Mouse (Mus musculus): ENCODE data around the gene Hoxd13. TPM values are rescaled to one million over a fixed set of nuclear protein-coding genes. Genes with fewer than 3 reads are reported as not detected.
A peak's percentile ranks its signal among the peaks of the same experiment; 100 is the strongest.

Hoxd13 gene
- total and polyA plus RNA-seq, 3 experiments = not detected

GRCm38 (mm10) chr2:74705467-74706089, 37.5 kb downstream of the Hoxd13 start:
- TF ChIP-seq EP300 (IDR thresholded peaks at IDR 0.05; ENCODE audit: insufficient read depth, low read depth, low read length) = no peak
- TF ChIP-seq POLR2A (IDR thresholded peaks at IDR 0.05; ENCODE audit: insufficient read depth, low read depth, low read length) = no peak
- TF ChIP-seq CTCF (IDR thresholded peaks at IDR 0.05) = no peak
- intact Hi-C loops (cut with DNase I) = no loop called here
- Histone ChIP-seq H3K9ac (ENCODE audit: low read depth, low read length) (peak overlapping the region; percentile 44), H3K79me2 (replicated peaks; ENCODE audit: control insufficient read depth, insufficient read depth, low read length) (no peaks in the 10 kb centered on the region), H3K4me3 (0 out of 2 replicates have a peak overlapping the region, but pooled peaks have one; percentile 0), H3K36me3 (ENCODE audit: control insufficient read depth, insufficient read depth, low read length) (no peaks in the 10 kb centered on the region), H3K27ac (no peak overlapping the region), H3K4me1 (ENCODE audit: control insufficient read depth, insufficient read depth, low read length) (no peaks in the 10 kb centered on the region), H3K27me3 (ENCODE audit: control insufficient read depth, insufficient read depth, low read length) (peaks cover 24% of the 10 kb centered on the region)
- 3% methylated on average over 81 of the region's 85 CpGs for WGBS
- DNase-seq = peak; percentile 38 to 55

GRCm38 (mm10) chr2:74706393-74706960, 38.4 kb downstream of the Hoxd13 start:
- 12% methylated on average over 13 of the region's 13 CpGs for WGBS
- no peaks in the 10 kb centered on the region for H3K36me3 ChIP-seq (ENCODE audit: control insufficient read depth, insufficient read depth, low read length)
- no peak for TF ChIP-seq EP300 (IDR thresholded peaks at IDR 0.05; ENCODE audit: insufficient read depth, low read depth, low read length)
- no peak for TF ChIP-seq CTCF (IDR thresholded peaks at IDR 0.05)
- TF ChIP-seq POLR2A (IDR thresholded peaks at IDR 0.05; ENCODE audit: insufficient read depth, low read depth, low read length) = no peak
- H3K27me3 ChIP-seq (ENCODE audit: control insufficient read depth, insufficient read depth, low read length) = peaks cover 29% of the 10 kb centered on the region
- H3K79me2 ChIP-seq (replicated peaks; ENCODE audit: control insufficient read depth, insufficient read depth, low read length) = no peaks in the 10 kb centered on the region
- H3K4me3 ChIP-seq = no peak overlapping the region
- H3K27ac ChIP-seq = no peak overlapping the region
- intact Hi-C loops (cut with DNase I) = no loop called here
- peak in 1 of 2 experiments; percentile 15 for DNase-seq
- no peak overlapping the region for H3K9ac ChIP-seq (ENCODE audit: low read depth, low read length)
- H3K4me1 ChIP-seq (ENCODE audit: control insufficient read depth, insufficient read depth, low read length) = no peaks in the 10 kb centered on the region

GRCm38 (mm10) chr2:74707599-74707998, 39.5 kb downstream of the Hoxd13 start:
- no peak overlapping the region for H3K4me3 ChIP-seq
- H3K4me1 ChIP-seq (ENCODE audit: control insufficient read depth, insufficient read depth, low read length) = no peaks in the 10 kb centered on the region
- H3K79me2 ChIP-seq (replicated peaks; ENCODE audit: control insufficient read depth, insufficient read depth, low read length) = no peaks in the 10 kb centered on the region
- intact Hi-C loops (cut with DNase I) = no loop called here
- no peak for DNase-seq
- no peak overlapping the region for H3K9ac ChIP-seq (ENCODE audit: low read depth, low read length)
- no peaks in the 10 kb centered on the region for H3K36me3 ChIP-seq (ENCODE audit: control insufficient read depth, insufficient read depth, low read length)
- no peak for TF ChIP-seq EP300 (IDR thresholded peaks at IDR 0.05; ENCODE audit: insufficient read depth, low read depth, low read length)
- TF ChIP-seq CTCF (IDR thresholded peaks at IDR 0.05) = no peak
- no peak for TF ChIP-seq POLR2A (IDR thresholded peaks at IDR 0.05; ENCODE audit: insufficient read depth, low read depth, low read length)
- 28% methylated on average over 7 of the region's 7 CpGs for WGBS
- no peak overlapping the region for H3K27ac ChIP-seq
- H3K27me3 ChIP-seq (ENCODE audit: control insufficient read depth, insufficient read depth, low read length) = peaks cover 35% of the 10 kb centered on the region

GRCm38 (mm10) chr2:74708676-74709075, 40.6 kb downstream of the Hoxd13 start:
- H3K9ac ChIP-seq (ENCODE audit: low read depth, low read length) = no peak overlapping the region
- no peaks in the 10 kb centered on the region for H3K36me3 ChIP-seq (ENCODE audit: control insufficient read depth, insufficient read depth, low read length)
- intact Hi-C loops (cut with DNase I) = no loop called here
- peak in 1 of 2 experiments; percentile 15 for DNase-seq
- no peak overlapping the region for H3K4me3 ChIP-seq
- no peak overlapping the region for H3K27ac ChIP-seq
- 21% methylated on average over 4 of the region's 4 CpGs for whole genome bisulfite sequencing
- TF ChIP-seq POLR2A (IDR thresholded peaks at IDR 0.05; ENCODE audit: insufficient read depth, low read depth, low read length) (no peak), EP300 (IDR thresholded peaks at IDR 0.05; ENCODE audit: insufficient read depth, low read depth, low read length) (no peak), CTCF (IDR thresholded peaks at IDR 0.05) (no peak)
- peaks cover 38% of the 10 kb centered on the region for H3K27me3 ChIP-seq (ENCODE audit: control insufficient read depth, insufficient read depth, low read length)
- H3K79me2 ChIP-seq (replicated peaks; ENCODE audit: control insufficient read depth, insufficient read depth, low read length) = no peaks in the 10 kb centered on the region
- H3K4me1 ChIP-seq (ENCODE audit: control insufficient read depth, insufficient read depth, low read length) = no peaks in the 10 kb centered on the region

- 15% methylated on average over 5 of the region's 5 CpGs for WGBS
- TF ChIP-seq EP300 (IDR thresholded peaks at IDR 0.05; ENCODE audit: insufficient read depth, low read depth, low read length) (no peak), POLR2A (IDR thresholded peaks at IDR 0.05; ENCODE audit: insufficient read depth, low read depth, low read length) (no peak), CTCF (IDR thresholded peaks at IDR 0.05) (no peak)
- peaks cover 33% of the 10 kb centered on the region for H3K27me3 ChIP-seq (ENCODE audit: control insufficient read depth, insufficient read depth, low read length)
- no peaks in the 10 kb centered on the region for H3K4me1 ChIP-seq (ENCODE audit: control insufficient read depth, insufficient read depth, low read length)
- no peak overlapping the region for H3K27ac ChIP-seq
- intact Hi-C loops (cut with DNase I) = no loop called here
- no peaks in the 10 kb centered on the region for H3K36me3 ChIP-seq (ENCODE audit: control insufficient read depth, insufficient read depth, low read length)
- DNase-seq = no peak
- H3K79me2 ChIP-seq (replicated peaks; ENCODE audit: control insufficient read depth, insufficient read depth, low read length) = no peaks in the 10 kb centered on the region
- no peak overlapping the region for H3K4me3 ChIP-seq
- H3K9ac ChIP-seq (ENCODE audit: low read depth, low read length) = no peak overlapping the region
Observed at GRCm38 (mm10) chr2:74709465-74710419, 41.6 kb downstream of the Hoxd13 start.

Measured in heart, adult 2 months (tissue).